Mouse (Mus musculus) E14TG2a.4 (cell line): ENCODE results near the gene Nosip.
A peak's percentile ranks its signal among the peaks of the same experiment; 100 is the strongest.

Experiments used
- H3K27me3 ChIP-seq: 2 replicates; pipeline ENCODE4 v1.6.1; 2014; ENCODE audit warnings: low read length, control low read depth; ENCODE audit not compliant: insufficient read depth
- H3K36me3 ChIP-seq: 2 replicates; pipeline ENCODE4 v1.6.1; 2014; ENCODE audit warnings: low read length, control low read depth; ENCODE audit not compliant: insufficient read depth
- H3K4me1 ChIP-seq: replicated peaks from 2 replicates; pipeline ENCODE4 v1.6.1; 2014; ENCODE audit warnings: low read depth, low read length, control low read depth
- H3K4me3 ChIP-seq: replicated peaks from 2 replicates; pipeline ENCODE4 v1.5.1; 2014; ENCODE audit warnings: mild to moderate bottlenecking, low read length
- H3K9me3 ChIP-seq: 2 replicates; pipeline ENCODE4 v1.6.1; 2014; ENCODE audit warnings: low read length, control low read depth
- CTCF ChIP-seq: conservative IDR thresholded peaks from 2 replicates; pipeline ENCODE4 v1.5.1; 2014; ENCODE audit warnings: low read length
- NANOG ChIP-seq: IDR thresholded peaks from 2 replicates; pipeline ENCODE4 v1.6.1; 2014; ENCODE audit warnings: borderline replicate concordance, low read length, mixed read lengths
- POU5F1 ChIP-seq: IDR thresholded peaks from 2 replicates; pipeline ENCODE4 v1.6.1; 2014; ENCODE audit warnings: low read length, borderline replicate concordance

Gene Nosip

DNA sequence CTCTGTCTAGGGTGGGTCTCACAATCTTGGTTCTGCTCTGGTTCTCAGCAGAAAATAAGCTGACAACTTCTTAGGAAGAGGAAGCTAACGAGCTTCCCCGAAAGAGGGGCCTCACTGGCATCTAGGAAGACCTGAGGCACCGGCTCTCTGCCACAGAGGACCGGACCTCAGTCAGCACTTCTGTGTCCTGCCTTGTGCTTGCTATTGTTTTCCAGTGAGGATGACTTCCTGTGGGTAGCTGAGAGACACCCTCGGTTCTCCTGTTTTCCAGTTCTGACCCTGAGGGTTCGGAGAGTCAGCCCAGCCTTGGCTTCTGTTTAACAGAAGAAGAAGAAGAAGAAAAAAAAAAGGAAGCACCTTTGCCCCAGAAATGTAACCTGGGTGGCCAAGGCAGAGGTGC lies 35.2 kb downstream of the Nosip start:
- Histone ChIP-seq H3K4me3 (no peak overlapping the region), H3K4me1 (peaks cover 65% of the 10 kb centered on the region)

DNA sequence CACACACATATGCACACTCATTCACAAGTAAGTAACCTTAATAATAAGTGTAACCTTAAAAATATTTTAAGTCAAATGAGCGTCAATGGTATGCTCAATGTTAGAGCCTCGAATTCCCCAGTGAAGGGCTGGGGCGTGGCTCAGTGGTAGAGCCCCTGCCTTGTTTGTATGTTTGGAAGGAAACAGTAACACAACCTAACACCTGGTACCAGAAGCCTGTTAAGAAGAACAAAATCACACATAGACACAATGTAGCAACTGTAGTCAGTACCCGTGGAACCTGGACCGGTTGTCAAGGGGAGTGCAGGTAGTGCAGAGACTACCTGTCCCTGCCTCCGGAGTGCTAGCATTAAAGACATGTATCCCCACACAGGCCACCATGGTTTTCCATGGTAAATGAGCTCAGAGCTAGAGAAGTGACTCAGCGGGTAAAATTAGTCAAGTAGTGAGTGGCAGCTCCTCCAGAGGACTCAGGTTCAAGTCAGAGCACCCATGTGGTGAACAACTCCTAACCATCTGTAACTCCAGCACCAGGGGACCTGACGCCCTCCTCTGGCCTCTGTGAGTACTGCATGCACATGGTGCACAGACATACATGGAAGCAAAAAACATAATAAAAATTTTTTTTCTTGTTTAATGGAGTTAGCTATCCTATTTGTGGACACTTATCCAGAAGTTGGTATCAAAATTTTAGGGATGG lies 36.5 kb downstream of the Nosip start:
- TF ChIP-seq CTCF (peak; percentile 89), NANOG (no peak)
- Histone ChIP-seq H3K4me3 (no peak overlapping the region), H3K27me3 (no peaks in the 10 kb centered on the region), H3K4me1 (peaks cover 68% of the 10 kb centered on the region), H3K9me3 (no peaks in the 10 kb centered on the region), H3K36me3 (peaks cover 8% of the 10 kb centered on the region; the same call in 1 of the 2 replicates)

More for the DNA sequence above, 35.2 kb downstream of the Nosip start:
- Histone ChIP-seq H3K9me3 (no peaks in the 10 kb centered on the region), H3K36me3 (peaks cover 7% of the 10 kb centered on the region; the same call in 1 of the 2 replicates), H3K27me3 (no peaks in the 10 kb centered on the region)
- TF ChIP-seq NANOG (no peak), POU5F1 (no peak), CTCF (no peak)

DNA sequence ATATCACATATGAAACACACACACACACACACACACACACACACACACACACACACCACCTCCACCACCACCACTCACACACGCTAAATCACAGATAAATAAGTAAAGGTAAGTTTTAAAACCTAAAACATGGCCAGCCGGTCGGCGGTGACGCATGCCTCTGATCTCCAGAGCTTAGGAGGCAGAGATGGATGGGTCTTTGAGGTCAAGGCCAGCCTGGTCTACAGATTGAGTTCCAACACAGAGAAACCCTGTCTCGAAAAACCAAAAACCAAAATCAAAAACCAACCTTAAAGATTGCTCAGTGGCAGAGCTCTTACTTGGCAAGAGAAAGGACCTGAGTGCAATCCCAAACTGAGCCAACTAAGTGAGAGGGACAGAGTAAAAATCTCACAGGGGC lies 37.8 kb downstream of the Nosip start:
- Histone ChIP-seq H3K4me1 (peaks cover 64% of the 10 kb centered on the region), H3K36me3 (peaks cover 8% of the 10 kb centered on the region; the same call in 1 of the 2 replicates), H3K4me3 (no peak overlapping the region)

DNA sequence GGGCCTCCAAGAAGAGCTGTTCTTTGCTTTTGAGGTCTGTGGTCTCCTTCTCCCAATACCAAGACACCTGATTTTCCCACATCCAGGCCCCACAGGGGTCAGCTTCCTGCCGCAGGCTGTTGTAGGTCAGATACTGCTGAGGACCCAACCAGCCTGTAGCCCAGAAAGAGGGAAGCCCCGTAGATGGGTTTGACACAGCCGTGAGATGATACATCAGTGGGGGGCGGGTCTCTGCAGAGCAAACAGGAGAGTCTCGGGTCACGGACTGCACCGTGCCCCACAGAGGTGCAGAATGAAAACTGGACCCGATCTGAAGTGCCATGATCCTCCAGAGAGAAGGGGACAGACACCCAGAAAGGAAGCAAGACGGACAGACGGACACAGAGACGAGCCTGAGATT lies 40.2 kb downstream of the Nosip start:
- Histone ChIP-seq H3K4me1 (peaks cover 69% of the 10 kb centered on the region), H3K27me3 (no peaks in the 10 kb centered on the region), H3K4me3 (no peak overlapping the region), H3K36me3 (peaks cover 8% of the 10 kb centered on the region; the same call in 1 of the 2 replicates), H3K9me3 (no peaks in the 10 kb centered on the region)
- TF ChIP-seq POU5F1 (no peak), CTCF (no peak), NANOG (no peak)

More for the DNA sequence above, 37.8 kb downstream of the Nosip start:
- no peak for TF ChIP-seq CTCF
- no peak for TF ChIP-seq NANOG
- TF ChIP-seq POU5F1 = no peak
- Histone ChIP-seq H3K9me3 (no peaks in the 10 kb centered on the region), H3K27me3 (no peaks in the 10 kb centered on the region)

DNA sequence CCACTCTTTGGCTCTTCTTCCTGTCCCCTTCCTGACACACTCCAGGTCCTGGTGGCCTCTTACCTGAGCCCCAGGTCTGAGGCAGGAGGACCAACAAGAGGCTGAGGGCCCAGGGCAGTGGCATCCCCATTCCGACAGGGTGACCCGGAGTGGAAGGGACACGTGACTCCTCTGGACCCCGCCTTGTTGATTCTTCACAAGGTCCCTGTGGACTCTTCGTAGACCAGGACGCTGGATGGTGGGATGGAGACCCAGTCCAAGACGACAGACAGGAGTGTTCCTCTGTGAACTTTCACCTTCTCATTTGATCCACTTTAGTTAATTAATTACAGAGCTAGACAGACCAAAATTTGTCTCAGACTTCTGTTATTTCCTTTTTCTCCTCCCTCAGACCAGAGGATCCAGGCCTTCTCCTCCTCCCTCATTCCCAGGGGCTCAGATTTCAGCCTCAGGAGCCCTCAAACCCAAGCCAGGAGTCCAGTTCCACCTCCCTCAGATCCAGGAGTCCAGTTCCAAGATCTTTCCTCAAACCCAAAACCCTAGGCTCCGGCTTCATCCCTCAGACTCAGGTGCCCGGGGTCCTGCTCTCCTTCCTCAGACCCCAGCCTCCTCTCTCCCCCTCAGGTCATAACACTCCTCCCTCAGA lies 40.8 kb downstream of the Nosip start:
- Histone ChIP-seq H3K9me3 (no peaks in the 10 kb centered on the region), H3K27me3 (no peaks in the 10 kb centered on the region), H3K4me3 (no peak overlapping the region), H3K36me3 (peaks cover 8% of the 10 kb centered on the region; the same call in 1 of the 2 replicates), H3K4me1 (peaks cover 64% of the 10 kb centered on the region)
- TF ChIP-seq POU5F1 (no peak), CTCF (no peak), NANOG (no peak)

DNA sequence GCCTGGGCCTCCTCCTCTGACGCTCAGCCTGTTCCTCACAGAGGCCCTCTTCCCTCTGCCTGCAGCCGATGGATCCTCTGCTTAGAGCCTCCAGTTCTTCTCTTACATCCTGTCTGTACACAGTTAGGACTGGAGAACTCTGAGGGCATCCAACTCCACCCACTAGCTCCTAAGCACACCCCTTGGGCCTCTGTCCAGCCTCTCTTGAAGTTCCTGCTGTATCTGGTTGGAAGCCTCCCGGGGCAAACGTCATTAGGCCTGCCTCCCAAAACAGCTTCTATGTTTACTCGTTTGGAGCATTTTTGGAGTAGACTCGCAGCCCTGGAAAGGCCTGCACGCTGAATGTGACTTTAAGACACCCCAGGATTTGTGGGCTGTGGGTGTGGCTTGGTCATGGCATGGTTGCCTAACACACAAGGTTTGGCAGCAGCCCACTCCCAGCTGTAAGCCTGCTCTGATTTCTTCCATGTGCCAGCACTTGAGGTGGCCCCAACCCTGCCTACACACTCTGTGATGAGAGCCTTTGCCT lies 41.5 kb downstream of the Nosip start, which contains the start of gene Fcgrt:
Gene Fcgrt, minus strand, starts transcription at position 200 of the 529 bp plus-strand sequence.
- Histone ChIP-seq H3K27me3 (no peaks in the 10 kb centered on the region), H3K4me1 (peaks cover 63% of the 10 kb centered on the region), H3K36me3 (peaks cover 8% of the 10 kb centered on the region; the same call in 1 of the 2 replicates), H3K4me3 (no peak within 1 kb of the TSS), H3K9me3 (no peaks in the 10 kb centered on the region)
- TF ChIP-seq CTCF (no peak), NANOG (no peak), POU5F1 (no peak)

DNA sequence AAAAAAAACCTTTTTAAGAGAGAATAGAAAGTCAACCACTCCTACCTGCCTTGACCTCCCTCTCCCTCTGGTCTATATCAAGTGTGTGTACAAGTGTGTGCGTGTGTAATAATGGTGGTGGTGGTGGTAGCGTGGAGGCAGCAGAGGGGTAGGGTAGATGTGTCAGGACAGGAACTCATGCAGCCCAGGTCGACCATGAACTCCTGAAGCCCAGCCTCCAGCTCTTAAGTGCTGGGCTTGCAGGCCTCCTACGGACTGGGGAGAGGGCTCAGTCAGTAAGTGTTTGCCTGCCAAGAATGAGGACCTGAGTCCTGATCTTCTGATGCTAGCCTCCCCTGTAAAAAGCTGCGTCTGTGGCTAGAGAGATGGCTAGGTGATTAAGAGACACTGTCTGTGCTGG lies 42.7 kb downstream of the Nosip start:
- no peaks in the 10 kb centered on the region for H3K9me3 ChIP-seq

DNA sequence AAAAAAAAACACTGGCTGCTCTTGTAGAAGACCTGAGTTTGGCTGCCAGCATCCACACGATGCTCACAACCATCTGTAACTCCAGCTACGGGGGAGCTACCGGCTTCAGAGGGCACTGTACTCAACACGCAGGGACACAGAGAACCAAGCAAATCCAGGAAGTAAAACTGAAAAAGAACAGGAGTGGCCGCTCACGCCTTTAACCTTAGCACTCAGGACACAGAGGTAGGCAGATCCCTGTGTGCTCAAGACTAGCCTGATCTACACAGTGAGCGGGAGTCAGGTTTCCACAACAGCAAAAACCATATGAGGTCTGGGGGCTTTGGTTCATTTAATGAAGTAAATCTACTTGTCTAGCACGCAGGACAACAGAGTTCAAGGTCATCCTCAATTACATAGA lies 43.3 kb downstream of the Nosip start:
- no peak for TF ChIP-seq POU5F1
- TF ChIP-seq NANOG = no peak
- no peak for TF ChIP-seq CTCF
- Histone ChIP-seq H3K36me3 (peaks cover 8% of the 10 kb centered on the region; the same call in 1 of the 2 replicates), H3K27me3 (no peaks in the 10 kb centered on the region), H3K4me1 (peaks cover 73% of the 10 kb centered on the region), H3K4me3 (no peak overlapping the region), H3K9me3 (no peaks in the 10 kb centered on the region)

More for the DNA sequence above, 42.7 kb downstream of the Nosip start:
- Histone ChIP-seq H3K4me3 (no peak overlapping the region), H3K27me3 (no peaks in the 10 kb centered on the region), H3K36me3 (peaks cover 8% of the 10 kb centered on the region; the same call in 1 of the 2 replicates), H3K4me1 (peaks cover 68% of the 10 kb centered on the region)
- TF ChIP-seq CTCF (no peak), NANOG (no peak), POU5F1 (no peak)
